Mouse (Mus musculus): ENCODE results near the gene Atp6v1e1.

GRCm38 (mm10) chr6:120821715-120822114 lies 878 bp downstream of the Atp6v1e1 start:
- no peak for TF ChIP-seq MAX (IDR thresholded peaks at IDR 0.05)
- TF ChIP-seq CTCF (IDR thresholded peaks at IDR 0.05; ENCODE audit: control insufficient read depth, insufficient read depth, insufficient read length), result no peak

Measured in C2C12 (cell line).